Mouse (Mus musculus) ovary, postnatal 14 days (tissue): ENCODE results near the gene Txnrd1.

Experiments
- DNase-seq: peaks from one replicate; pipeline ENCODE4 v3.0.0; 2022; ENCODE audit warnings: low spot score

The Txnrd1 gene

GRCm38 (mm10) chr10:82833926-82834325 is at the start of gene Txnrd1:
Txnrd1 (plus strand) TSS chr10:82833951.
- no peak for DNase-seq

DNA sequence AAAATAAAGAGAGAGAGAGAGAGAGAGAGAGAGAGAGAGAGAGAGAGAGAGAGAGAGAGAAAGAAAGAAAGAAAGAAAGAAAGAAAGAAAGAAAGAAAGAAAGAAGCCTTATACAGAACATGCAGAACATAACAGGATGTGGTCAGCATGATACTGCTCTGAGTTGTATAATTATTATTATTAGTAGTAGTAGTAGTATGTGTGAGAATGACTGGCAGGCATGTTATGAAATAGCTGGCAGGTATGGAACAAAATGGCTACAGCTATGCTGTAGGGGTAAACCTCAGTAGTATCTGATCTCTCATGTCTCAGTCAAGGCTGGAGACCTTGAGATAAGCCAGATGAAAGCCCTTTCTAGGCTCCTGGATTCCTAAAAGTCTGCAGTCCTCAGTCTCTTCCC is 44.6 kb upstream of the Txnrd1 start:
- no peak for DNase-seq

DNA sequence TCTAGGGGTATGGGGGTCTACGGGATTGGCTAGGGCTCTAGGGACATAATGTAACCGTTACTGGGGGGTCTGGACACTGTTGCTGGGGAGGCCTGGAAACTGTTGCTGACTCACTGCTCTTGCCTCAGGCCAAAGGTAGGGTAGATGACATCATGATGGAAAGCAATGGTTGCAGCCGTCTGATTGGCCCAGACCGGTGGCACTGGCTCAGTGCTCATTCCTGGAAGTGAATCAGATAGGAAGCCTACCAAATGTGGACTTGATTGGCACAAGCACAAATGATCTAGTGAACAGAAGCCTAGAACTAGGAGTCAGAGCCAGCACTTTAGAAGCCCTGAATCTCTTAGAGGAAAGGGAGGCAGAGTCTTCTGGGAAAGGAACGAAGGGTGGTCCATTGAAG is 43.2 kb upstream of the Txnrd1 start:
- no peak for DNase-seq

- no peak for DNase-seq
These were observed 42.0 kb upstream of the Txnrd1 start for GRCm38 (mm10) chr10:82791713-82792112.

DNA sequence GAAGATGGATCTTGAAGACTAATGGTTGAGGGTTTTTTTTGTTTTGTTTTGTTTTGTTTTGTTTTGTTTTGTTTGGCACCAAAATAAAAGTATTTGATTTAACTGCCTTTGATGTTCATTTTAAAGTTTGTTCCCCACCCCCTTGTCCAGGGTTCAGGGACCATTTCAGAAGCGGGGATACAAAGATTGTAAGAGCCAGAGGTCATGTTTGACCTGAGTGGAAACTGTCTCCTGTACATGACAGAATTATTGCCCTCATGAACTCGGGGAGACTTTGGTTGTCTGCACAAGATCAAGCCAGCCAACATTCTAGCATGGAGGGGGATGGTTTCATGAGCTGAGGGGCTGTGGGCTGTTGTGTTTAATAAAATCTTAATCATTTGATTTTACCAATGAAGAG is 41.4 kb upstream of the Txnrd1 start:
- no peak for DNase-seq

GRCm38 (mm10) chr10:82795071-82795731 is 38.5 kb upstream of the Txnrd1 start:
- DNase-seq = peak; percentile 29

- DNase-seq = no peak
These were observed 38.0 kb upstream of the Txnrd1 start for GRCm38 (mm10) chr10:82795767-82796166.

- no peak for DNase-seq
These were observed 37.2 kb upstream of the Txnrd1 start for GRCm38 (mm10) chr10:82796471-82797118.

DNA sequence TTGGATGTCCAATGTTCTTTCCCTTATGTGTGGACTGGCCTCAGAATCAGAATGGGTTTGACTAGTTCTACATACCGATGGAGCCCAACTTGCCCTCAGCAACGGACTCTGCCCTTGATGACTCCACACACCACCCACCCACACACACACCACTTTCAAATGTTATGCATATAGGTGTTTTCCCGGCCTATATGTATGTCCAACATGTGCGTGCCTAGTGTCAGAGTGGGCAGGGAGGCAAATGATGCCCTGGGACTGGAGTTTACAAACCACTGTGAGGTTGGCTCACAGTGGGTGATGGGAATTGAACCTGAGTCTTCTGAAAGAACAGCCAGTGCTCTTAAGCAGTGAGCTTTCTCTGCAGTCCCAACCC is 36.6 kb upstream of the Txnrd1 start:
- no peak for DNase-seq

DNA sequence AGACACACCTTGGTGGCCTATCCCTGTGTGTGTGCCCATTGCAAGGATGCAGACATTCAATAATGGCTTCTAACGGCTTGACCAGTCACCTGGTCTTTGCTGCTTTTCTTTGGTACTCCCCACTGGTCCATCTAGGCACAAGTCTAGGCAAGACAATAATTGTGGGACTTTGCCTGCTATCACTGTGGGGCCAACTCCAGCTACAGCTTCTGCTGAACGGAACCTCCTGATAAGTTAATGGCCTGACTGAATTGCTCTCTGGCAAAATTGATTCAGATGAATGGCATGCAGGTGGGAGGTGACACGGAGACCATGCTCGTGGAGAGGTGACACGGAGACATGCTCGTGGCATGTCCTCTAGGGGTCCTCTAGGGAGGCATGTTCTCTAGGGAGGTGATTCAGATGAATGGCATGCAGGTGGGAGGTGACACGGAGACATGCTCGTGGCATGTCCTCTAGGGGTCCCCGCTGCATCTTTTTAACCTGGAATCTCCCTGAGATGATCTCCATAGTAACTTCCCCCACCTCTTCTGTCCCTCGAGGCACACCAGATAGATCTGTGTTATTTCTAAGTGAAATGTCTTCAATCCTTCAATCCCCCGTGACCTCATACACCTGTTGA is 35.3 kb upstream of the Txnrd1 start:
- DNase-seq = no peak

DNA sequence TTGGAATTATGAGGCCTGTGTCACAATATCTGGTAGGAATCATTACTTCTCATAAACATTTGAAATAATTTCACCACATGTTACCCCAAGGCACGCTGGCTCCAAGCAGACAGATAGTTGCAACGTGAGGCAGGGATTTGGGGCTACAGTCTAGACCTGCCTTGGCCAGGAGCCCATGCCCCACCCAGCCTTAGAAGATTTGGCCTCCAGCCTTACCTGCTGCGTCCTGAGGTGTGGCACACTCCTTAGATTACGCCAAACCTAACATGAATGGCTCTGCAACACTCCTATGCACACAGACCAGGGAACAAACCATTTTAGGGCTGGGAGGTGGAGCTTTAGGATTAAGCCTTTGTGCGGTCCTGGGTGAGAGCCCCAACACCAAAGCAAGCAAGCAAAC is 33.7 kb upstream of the Txnrd1 start:
- no peak for DNase-seq

DNA sequence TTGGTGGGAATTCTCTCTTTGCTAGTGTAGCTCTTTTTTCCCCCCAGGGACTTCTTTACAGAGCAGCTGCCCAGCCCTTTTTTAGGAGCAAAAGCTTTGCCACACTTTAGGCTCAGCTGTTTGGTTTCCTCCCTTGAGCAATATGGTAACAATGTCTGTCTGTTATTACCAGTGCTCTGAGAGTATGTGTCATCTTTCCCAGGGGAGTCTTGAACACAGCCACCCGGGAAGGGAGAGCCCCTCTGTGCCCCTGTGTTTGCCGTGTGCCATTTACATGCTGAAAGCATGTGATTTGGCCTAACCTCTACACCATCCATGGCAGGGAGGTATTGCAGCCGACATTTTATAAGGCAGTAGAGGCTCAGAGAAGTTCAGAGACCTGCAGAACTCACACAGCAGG is 29.4 kb upstream of the Txnrd1 start:
- DNase-seq = no peak

GRCm38 (mm10) chr10:82805111-82805510 is 28.6 kb upstream of the Txnrd1 start:
- no peak for DNase-seq

DNA sequence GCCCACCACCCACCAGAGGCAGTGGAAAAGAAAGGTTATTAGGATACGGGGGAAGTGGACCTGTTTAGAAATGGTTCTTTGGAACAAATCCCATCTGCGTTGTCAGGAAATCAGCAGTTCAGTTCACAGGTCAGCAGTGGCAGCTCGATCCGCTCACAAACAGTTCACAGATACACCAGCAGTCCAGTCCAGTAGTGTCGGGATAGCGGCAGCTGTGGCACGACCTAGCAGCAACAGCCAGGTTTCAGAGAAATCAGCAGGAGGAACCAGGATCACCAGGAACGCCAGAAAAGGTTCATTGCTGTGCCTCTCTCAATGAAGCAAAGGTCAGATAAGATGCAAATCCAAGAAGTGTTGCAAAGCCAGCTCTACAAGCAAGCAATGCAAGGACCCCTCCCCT is 27.3 kb upstream of the Txnrd1 start:
- no peak for DNase-seq

DNA sequence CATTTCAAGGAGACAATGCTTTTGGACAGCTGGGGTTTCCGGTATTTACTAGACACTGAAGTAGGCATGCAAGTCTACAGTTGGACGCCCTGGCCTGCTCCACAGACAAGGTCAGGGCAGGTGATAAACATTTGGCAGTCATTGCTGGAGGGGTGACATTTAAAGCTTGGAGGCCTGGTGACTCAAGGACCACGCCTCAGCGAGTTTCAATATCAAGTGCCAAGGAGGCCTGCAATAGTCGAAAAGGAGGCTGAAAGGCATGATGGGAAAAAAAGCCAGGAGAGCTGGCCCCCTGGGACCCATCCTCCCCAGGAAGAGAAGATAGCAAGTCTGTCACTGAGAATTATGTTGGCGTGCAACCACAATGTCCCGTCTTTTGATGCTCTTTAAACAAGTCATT is 26.5 kb upstream of the Txnrd1 start:
- DNase-seq = no peak

- DNase-seq = no peak
These were observed 25.6 kb upstream of the Txnrd1 start for GRCm38 (mm10) chr10:82808155-82808554.

DNA sequence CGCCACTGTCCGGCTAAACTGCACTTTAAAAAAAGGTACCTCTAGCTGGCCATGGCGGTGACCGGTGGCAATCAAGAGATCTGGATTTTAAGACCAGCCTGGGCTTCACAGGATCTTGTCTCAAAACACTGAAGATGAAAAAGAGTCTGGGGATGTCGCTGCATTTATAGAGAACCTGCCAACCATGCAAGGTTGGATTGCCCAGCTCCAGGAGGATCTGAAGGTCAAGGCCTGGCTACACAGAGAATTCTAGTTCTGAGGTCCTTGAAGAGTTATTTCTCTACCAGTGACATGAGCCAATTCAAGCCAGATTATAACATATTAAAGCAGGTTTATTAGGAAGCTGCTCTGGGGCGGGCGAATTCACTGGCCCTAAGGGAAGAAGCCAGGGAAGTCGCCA is 24.9 kb upstream of the Txnrd1 start:
- no peak for DNase-seq

- no peak for DNase-seq
These were observed 24.4 kb upstream of the Txnrd1 start for GRCm38 (mm10) chr10:82809352-82809751.

DNA sequence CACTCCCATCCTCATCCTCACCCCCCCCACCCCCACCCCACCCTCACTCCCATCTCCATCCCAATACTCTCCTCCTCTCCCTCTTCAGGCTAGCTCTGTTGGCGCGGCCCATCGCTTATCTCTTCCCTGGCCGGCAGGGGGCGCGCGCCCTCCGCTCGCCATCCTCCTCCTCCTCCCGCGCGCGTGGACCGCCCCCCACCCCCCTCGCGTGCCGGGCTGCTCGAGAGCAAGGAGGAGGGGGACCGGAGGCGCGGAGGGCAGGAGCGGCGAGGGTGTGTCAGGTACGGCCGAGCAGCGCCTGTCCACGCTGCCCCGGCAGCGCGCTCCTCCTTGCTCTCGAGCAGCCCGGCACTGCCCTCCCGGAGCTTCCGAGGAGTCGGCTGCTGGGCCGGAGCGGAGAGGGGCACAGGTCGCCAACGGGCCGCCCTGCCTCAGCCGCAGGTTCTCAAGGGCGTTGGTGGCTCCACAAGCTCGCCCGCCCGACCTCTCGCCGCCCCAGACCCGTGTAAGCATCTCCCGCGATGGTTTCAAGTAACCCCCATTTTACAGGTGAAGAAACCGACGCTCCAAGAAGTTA is 21.8 kb upstream of the Txnrd1 start:
- DNase-seq = peak; percentile 72

- no peak for DNase-seq
These were observed 19.4 kb upstream of the Txnrd1 start for GRCm38 (mm10) chr10:82814096-82814970.

GRCm38 (mm10) chr10:82816441-82816840 is 17.3 kb upstream of the Txnrd1 start:
- DNase-seq = no peak

- no peak for DNase-seq
These were observed 16.2 kb upstream of the Txnrd1 start for GRCm38 (mm10) chr10:82817514-82817913.
